Mouse (Mus musculus) naive thymus-derived CD4-positive, alpha-beta T cell, adult 2 months (primary cell): ENCODE data around the gene Parp9.
"Not testable (repeated sequence)": the region's sequence is repeated elsewhere in the genome, so short reads cannot be mapped to it uniquely, and the experiment has no call there.

Source experiments
- DNase-seq: peaks from one replicate; pipeline ENCODE4 v3.0.0-alpha.2; 2011; ENCODE audit warnings: low read depth

Gene Parp9

DNA sequence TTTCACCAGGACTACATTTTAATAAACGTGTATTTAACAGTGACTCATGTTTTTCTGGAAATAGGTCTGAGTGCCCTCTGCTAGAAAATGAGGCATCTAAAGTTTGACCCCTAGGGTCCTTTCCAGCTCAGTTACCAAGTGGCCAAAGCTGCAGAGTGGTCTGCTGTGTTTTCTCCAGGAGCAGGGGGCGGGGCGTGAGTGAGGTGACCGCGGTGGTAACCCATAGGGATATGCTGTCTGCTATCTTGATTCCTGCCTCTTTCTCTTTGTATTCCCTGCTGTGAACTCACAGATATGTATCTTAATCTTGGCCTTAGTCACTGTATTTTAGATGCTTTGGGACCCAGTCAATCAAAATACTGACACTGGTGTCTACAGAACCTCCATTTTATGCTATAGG lies 13.9 kb upstream of the Parp9 start:
- no peak for DNase-seq

DNA sequence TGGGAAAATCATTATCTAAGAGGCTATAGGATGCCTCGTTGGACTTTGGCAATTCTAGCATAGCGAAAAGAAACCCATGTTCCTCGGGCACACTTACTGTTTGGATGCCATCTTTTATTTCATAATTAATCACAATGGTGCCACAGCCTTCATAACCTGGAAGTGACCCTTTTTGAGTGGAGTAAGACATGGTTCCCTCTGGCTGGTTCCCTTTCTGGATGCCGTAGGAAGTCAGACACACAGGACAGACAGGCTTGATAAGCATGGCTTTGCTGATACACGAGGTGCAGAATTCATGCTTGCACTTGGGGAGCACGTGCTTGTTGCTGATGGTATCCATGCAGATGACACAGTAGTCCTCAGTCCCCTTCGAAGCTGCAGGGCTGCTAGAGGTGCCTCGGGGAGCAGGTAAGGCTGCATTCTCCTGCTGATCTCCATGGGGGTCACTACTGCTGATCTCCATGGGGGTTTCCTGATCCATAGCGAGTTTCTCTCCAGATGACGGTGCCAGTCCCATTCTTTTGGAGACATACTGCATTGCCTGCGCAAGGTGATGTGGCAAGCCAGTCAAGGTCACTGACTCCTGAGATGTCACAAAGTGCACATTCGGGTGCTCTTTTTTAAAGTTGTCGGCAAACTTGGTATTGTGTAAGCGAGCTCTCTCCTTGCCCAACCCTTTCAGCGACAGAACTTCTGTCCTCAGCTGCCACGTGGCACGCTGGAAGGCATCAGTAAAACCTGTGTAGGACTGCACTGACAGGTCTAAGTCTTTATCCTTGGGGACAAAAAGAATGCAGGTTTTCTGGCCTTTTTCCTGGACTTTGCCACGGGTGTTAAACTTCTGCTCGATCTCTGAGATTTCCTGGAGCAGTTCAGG lies 5.9 kb upstream of the Parp9 start:
- no peak for DNase-seq

DNA sequence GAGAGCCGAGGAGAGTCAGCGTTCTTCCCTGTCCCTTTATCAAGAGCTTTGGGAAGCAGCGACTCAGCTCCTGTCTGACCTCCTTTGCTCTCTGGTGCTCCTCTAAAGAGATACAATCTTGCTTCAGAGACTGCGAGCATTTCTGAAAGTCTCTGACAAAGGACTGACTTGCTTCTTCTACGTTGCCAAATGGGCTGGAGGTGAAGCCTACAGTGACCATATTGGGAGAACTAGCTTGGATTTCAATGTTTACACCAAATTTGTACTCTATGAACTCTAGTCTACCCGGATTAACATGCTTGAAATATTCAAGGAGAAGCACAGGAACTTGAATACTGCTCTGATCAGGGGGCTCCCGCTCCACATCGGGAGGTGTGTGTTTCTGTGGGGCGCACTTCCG lies 5.1 kb upstream of the Parp9 start:
- DNase-seq = no peak

DNA sequence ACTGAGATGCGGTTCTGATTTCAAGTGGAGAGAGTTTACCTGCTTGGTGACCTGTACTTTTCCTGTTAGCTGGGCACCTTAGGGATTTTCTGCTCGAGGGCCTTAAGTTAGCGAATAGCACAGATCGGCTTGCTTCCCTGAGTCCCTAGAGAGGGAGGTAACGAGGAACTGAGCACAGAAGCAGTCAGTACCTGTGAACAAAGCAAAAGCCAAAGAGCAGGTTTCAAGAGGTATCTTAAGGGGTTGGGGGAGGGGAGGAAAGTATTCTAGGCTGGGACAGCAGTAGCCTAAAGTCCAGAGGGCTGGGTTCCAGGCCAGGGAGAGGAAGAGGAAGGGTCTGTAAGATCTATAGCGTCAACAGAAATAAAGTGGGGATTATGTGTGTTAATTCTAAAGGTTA lies 991 bp downstream of the Parp9 start:
- DNase-seq = no peak

DNA sequence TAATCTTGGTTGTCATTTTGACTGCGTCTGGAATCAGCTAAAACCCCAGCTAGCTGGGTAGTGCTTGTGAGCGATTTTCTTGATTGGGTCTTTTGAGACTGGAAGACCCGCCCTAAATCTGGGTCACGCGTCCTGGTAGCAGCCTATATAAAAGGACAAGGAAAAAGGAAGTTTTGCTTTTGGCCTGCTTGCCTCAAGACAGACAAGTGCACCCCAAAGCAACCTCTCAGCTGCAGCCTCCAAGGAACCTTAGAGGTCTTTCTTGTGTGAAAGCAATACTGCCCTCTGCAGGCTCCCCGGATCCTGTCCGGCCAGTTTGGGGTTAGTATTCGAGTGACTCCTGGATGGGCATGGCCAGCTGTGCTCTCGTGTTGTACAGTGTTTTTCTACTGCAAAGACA lies 1.4 kb downstream of the Parp9 start:
- peak; percentile 94 for DNase-seq

DNA sequence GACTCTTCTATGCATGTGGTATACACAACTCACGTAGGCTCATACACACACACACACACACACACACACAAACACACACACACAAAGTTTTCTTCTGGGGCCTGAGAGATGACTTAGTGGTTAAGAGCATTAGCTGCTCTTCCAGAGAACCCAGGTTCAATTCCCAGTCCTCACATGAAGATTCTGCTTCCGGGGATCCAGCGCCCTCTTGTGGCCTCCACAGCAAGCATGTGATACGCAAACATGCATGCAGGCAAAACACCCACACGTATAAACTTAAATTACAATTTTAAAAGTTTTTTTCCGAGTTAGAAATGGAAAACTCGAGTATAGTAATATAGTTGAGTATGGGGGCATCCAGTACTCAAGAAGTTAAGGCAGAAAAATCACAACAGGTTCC lies 3.1 kb downstream of the Parp9 start:
- DNase-seq = peak; percentile 69

DNA sequence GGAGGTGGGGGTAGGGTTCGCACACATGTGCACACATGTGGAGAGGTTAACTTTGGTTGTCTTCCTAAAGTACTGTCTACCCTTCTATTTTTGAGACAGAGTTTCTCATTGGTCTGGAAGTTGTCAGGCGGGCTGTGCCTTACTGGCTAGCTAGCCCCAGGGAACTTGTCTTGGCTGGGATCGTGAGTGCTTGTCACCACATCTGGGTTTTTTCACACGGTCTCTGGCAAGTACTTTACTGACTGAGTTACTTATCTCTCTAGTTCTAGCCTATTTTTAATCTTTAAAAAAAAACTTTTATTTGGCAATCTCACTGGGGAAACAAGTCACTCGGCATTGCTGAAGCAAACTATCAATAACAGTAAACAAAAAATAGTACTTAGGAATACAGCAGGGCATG lies 11.0 kb downstream of the Parp9 start:
- DNase-seq = no peak

DNA sequence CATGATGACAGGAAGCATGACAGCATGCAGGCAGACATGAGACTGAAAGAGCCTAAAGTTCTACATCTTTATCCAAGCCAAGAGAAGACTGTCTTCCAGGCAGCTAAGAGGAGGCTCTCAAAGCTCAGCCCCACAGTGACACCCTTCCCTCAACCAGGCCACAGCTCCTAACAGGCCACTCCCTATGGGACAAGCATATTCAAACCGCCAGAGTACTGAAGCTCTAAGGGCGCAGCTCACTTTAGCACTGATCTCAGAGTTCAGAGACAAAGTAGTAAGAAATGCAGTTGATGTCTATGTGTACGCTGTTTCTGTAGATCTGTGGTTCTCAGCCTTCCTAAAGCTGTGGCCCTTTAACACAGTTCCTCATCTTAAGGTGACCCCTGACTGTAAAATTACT lies 12.9 kb downstream of the Parp9 start:
- no peak for DNase-seq

DNA sequence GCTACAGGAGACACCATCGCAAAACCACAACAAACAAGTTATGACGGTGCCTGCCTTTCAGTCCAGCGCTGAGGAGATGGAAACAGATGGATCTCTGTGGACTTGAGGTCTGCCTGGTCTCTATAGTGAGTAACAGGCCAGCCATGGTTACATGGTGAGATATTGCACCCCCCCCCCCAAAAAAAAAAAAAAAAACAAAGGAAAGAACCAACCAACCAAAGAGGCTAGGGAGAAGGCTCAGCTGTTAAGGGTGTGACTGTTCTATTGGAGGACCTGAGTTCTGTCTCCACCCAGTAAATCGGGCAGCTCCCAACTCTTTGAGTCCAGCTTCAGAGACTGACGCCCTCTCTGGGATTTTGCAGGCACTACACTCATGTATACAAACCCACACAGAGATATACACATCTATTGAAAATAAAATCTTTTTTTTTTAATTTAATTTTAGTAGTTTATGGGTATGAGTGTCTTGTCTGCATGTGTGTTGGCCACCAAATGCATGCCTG lies 14.4 kb downstream of the Parp9 start:
- DNase-seq = no peak

DNA sequence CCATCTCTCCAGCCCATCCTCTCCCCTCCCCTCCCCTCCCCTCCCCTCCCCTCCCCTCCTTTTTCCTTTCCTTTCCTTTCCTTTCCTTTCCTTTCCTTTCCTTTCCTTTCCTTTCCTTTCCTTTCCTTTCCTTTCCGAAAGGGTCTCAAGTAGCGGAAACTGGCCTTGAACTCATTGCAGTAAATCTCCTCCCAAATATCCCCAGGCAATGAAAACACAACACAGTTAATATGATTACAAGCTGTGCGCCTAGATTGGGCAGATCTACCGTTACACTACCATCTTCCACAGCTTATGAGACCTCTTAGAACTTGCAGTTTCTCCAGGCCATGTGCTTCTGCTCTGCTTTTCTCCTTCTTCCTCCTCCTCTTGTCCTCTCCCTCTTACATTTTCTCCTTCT lies 27.7 kb downstream of the Parp9 start:
- DNase-seq = not testable (repeated sequence)

DNA sequence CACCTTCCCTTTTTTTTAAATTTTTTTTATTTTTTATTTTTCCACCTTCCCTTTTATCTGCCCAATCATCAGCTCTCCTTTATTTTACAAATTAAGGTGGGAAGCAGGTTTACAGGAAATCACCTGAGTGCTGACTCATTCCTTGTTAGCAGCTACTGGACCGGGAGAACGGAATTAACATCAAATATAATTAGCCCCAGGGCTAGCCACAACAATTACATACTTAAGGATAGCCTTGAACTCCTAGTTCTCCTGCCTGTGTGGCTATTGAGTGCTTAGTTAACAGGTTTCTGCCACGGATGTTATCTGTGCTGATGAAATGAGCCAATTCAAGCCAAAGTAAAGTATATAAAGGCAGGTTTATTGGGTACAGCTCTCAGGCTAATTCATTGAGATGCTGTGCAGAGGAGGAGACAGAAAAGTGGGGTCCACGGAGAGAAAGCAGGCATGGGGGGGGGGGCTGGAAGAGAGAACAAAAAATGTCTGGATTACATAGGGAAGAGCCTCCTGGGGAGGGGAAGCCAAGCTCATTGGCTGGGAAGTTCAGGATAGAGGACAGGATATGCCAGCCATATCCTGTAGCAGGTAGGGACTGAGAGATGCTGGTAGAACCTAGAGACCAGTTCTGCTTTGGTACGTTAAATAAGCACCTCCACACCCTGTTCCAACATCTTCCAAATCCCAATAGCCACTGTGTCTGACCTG lies 28.3 kb downstream of the Parp9 start:
- DNase-seq = no peak

DNA sequence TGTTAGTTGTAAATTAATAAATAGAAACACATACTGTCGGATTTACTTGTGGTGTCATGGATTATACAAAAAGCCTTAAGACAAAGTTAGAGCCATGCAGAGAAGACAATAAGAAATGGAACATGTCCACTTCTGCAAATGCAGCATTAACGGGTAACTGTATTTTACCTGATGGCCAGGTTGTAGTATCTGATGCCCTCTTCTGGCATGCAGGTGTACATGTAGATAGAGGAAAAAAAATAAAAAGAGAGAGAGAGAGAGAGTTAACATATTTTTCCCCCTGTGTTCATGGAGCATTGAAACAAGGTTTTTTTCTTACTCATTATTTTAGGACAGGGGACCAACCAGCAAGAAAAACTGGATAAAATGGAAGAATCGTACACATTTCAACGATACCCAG lies 29.0 kb downstream of the Parp9 start:
- DNase-seq = peak; percentile 24

DNA sequence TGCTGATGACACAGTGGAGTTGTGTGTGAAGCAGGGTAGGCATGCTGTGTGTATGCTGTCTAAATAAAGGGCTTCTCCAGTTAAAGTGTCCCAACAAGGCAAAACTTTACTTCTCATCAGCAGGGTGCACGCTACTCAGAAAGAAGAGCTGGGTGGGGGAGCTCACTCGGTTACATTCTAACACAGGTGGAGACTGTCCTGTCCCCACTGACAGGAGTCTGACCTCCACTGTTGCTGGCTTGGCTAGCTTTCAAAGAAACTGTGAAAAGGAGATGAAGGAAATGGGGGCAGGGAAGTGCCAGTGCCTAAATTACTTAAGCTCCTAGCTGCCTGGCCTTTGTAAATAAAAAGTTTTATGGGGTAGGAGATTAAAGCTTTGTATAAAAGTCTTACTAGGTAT lies 29.9 kb downstream of the Parp9 start:
- no peak for DNase-seq

DNA sequence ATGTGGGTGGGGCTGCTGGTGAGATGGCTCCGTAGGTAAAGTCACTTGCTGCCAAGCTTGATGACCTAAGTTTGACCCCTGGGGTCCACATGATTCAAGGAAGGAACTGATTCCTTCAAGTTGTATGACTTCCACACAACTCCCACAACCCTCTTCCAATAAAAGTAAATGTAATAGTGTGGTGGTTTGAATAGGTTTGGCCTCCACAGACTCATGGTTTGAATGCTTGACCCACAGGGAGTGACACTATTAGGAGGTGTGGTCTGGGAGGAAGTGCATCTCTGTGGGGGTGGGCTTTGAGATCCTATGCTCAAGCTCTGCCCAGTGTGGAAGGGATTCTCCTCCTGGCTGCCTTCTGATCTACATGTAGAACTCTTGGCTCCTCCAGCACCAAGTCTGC lies 35.8 kb downstream of the Parp9 start:
- no peak for DNase-seq

DNA sequence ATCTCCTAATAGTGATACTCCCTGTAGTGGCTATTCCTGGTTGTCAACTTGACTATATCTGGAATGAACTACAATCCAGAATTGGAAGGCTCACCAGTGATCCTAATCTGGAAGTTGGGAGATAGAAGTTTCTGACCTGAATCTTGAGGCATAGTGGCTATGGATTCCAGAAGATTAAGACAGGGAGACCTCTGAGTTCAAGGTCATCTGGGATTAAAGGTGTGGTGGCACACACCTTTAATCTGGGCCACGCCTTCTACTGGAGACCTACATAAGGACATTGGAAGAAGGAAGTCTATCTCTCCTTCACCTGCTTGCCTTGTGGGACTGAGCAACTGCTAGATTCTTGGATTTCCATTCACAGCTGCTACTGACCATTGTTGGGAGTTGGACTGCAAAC lies 40.2 kb downstream of the Parp9 start, which contains the start of gene Kpna1:
Kpna1 (plus strand) TSS at position 301 of the 400 bp plus-strand sequence.
- not testable (repeated sequence) for DNase-seq

DNA sequence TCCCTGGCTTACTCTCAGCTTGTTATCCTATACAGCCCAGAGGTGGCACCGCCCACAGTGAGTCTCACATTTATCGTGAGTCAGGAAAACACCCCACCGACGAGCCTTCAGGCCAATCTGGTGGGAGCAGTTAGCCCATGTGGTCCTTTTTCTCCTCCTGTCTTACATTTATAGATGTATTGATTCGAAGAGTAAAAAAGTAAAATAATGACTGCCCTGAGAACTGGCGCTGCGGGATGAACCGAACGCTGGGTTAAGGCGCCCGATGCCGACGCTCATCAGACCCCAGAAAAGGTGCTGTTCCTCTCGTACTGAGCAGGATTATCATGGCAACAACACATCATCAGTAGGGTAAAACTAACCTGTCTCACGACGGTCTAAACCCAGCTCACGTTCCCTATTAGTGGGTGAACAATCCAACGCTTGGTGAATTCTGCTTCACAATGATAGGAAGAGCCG lies 43.1 kb downstream of the Parp9 start:
- peak; percentile 100 for DNase-seq

DNA sequence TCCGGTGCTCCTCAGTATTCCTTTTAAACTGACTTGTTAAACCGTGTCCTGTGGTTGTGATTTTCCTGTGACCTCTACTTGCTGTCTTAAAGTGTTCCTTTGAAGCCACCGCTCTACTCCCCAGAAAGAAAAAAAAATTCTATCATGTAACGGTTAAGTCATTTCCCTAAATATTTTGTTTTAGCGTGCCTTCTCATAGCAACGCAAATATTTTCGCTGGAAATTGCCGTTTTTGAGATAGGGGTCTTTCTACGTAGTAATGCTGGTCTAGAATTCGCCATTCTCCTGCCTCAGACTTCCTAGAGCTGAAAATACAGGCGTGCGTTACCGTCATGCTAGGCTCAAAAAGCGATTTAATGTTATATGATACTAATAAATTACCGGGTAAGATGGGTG lies 44.2 kb downstream of the Parp9 start:
- no peak for DNase-seq

DNA sequence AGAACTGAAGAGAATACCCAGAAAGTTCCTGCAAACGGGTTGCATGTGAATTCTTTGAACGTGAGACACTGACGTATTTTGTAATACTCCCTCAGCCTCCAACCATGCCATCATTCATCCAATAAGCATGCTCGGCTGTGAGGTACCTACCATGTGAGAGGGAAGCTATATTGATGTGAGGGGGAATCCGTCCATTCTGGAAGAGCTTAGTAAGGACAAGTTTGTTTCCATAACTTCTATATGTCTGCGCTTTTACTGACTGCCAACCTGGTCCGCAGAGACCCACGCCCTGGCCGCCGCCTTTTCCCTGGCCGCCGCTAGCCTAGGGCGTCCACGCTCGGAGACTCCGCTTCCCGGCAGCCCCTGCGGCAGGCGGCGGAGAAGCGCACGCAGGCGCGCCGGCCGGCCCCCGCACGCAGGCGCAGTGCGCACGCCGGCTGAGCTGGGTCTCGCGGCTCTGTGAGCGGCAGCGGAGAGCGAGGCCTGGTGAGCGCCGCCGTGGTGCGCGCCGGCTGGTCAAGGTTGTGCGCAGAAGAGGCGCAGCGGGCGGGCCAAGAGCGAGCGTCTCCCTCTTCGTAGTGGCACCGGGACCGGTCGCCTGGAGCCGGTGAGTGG lies 44.7 kb downstream of the Parp9 start:
- peak; percentile 96 for DNase-seq

DNA sequence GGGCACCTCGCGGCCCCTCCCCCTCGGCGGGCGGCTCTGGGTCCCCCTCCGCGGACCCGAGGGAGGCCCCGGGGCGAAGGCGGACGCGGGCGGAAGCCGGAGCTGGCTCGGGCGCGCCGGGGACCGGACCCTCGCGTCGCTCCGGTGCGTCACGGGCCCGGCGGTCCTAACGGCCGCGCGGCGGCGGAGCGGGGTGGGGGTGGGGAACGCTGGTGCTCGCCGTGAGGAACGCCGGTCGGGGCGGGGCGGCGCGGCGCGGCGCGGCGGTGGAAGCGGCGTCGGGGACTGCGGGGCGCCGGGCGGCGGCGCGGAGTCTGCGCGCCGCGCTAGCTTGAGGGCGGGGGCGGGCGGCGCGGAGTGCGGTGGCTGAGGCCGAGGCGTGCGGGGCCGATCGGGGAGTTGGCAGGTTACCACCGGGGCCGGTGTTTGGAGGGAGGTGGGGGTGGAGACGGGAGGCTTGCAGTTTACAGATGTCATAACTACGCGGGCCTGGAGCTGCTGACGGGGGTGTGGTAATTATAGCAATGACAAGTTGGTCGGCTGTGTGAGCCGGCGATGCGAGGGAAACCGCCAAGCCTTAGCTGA lies 45.3 kb downstream of the Parp9 start:
- peak; percentile 88 for DNase-seq

DNA sequence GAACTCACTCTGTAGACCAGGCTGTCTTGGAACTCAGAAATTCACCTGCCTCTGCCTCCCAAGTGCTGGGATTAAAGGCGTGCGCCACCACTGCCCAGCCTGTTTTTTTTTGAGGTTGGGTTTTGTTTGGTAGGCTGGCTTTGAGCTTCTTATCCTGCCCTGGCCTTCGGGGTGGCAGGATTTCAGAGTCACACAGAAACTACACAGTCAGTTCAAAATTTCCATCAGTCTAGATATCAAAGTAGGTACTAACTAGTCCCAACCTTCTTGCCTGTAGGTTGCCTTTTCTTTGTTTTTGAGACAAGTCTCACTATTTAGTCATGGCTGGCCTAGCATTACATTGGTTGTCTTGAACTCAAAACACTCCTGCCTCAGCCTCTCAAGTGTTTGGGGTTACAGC lies 46.2 kb downstream of the Parp9 start:
- DNase-seq = peak; percentile 57

DNA sequence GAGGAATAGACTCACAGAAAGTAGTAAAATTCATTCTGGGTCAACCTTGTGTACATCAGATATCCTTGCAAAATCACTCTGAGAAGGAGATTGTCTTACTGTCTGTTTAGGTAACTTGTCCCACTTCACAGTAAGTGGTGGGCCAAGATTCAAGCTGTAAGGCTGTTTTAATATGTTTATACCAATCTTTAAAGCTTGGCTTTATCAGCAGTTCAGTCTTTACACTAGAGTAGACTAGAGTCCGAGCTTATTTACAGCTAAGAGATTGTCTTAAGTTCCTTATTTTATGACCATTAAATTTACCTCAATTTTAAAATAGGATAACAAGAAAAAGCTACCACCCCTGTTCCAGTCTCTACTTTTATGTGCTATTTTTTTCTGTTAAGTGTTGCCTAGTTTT lies 49.7 kb downstream of the Parp9 start:
- no peak for DNase-seq

DNA sequence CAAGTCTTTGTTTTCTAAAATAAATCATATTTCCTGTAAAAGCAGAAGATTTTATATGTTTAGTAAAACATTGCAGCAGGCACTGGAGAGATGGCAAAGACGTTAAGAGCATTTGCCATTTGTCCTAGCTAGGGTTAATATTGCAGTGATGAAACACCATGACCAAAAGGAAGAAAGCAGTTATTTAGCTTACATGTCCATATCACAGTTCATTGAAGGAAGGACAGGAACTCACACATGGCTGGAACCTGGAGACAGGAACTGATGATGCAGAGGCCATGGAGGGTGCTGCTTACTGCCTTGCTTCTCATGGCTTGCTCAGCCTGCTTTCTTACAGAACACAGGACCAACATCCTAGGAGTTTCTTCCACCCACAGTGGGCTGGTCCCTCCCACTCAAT lies 54.1 kb downstream of the Parp9 start:
- no peak for DNase-seq
